Mouse (Mus musculus): ENCODE measurements around the gene Slc22a23. TPM values are rescaled to one million over a fixed set of nuclear protein-coding genes. Genes with fewer than 3 reads are reported as not detected.
A peak's percentile ranks its signal among the peaks of the same experiment; 100 is the strongest.

Gene Slc22a23
- polyA plus RNA-seq, 1 experiment from 2014 or later = 11.6 TPM

DNA sequence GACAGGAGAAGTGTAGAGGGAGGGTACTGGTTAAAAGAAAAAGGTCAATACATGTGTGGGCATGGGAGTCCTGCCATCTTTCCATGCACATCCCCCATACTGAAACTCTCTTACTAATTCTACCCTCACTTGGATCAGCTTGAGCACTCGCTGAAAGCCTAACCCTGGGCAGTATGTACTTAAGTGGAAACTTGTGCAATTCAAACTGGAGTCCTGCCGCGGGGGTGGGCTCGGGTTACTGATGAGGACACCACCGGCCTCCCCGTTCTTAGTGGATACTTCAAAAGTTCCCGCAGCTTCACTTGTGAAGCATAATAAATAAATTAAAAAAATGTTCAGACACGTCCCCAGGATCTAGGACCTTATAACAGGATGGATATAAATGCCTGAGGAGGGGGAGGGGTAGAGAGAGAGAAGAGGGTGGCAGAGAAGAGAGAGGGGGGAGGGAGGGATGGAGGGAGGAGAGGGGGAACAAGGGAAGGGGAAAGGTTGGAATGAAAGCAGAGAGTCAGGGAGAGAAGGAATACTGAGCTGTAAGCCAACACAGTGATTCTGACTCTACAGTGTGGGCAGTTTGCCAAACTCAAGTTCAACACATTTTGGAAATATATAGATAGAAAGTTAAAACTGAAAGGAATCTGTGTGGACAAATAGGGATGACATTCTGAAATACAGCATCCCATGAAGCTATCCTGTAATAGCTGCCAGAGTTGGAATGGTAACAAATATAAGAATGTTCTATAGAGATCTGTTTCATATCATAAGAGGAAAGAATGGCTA is 72.5 kb downstream of the Slc22a23 start:
- no peak overlapping the region; the same call in 1 of the 2 replicates for H3K4me2 ChIP-seq
- ATAC-seq (replicated peaks; ENCODE audit: low FRiP score) (no peak), DNase-seq (ENCODE audit: low spot score) (no peak)
- no peaks in the 10 kb centered on the region for H3K9me3 ChIP-seq (ENCODE audit: control insufficient read depth, low read length)
- 57% methylated on average over 8 of the region's 8 CpGs for WGBS
- peaks cover 46% of the 10 kb centered on the region for H3K4me1 ChIP-seq (replicated peaks; ENCODE audit: control insufficient read depth, insufficient read depth, low read length)
- peaks cover 3% of the 10 kb centered on the region for H3K36me3 ChIP-seq (ENCODE audit: control insufficient read depth, insufficient read depth, low read length)
- H3K4me3 ChIP-seq (ENCODE audit: low read depth, low read length) = no peak overlapping the region
- H3K27ac ChIP-seq (ENCODE audit: low read depth, low read length) = no peak overlapping the region
- no peak overlapping the region for H3K9ac ChIP-seq (ENCODE audit: low read depth, low read length)
- H3K27me3 ChIP-seq (replicated peaks; ENCODE audit: control insufficient read depth, insufficient read depth, low read length) = no peaks in the 10 kb centered on the region

DNA sequence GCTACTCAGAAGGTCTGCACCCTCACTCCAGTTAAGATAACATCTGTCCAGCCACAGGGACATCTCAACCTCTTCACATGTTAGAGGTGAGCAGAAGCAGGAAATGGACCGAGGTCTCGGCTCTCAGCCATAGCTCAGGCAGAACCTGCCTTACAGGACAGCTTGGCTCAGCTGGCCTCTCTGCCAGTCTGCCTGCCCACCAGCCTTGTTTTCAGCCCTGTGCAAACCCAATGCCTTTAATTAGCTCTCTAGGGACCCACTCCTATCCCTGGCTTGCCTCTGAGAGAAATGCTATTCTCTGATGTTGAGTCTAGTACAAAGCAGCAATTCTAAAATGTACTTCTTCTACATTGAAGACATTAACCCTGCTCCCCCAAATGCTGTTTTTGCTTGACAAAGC is 73.3 kb downstream of the Slc22a23 start:
- Histone ChIP-seq H3K9me3 (ENCODE audit: control insufficient read depth, low read length) (no peaks in the 10 kb centered on the region), H3K27ac (ENCODE audit: low read depth, low read length) (no peak overlapping the region), H3K4me1 (replicated peaks; ENCODE audit: control insufficient read depth, insufficient read depth, low read length) (peaks cover 52% of the 10 kb centered on the region), H3K4me2 (peak overlapping the region; percentile 48), H3K36me3 (ENCODE audit: control insufficient read depth, insufficient read depth, low read length) (peaks cover 3% of the 10 kb centered on the region), H3K27me3 (replicated peaks; ENCODE audit: control insufficient read depth, insufficient read depth, low read length) (no peaks in the 10 kb centered on the region), H3K9ac (ENCODE audit: low read depth, low read length) (no peak overlapping the region), H3K4me3 (ENCODE audit: low read depth, low read length) (no peak overlapping the region)
- no peak for DNase-seq (ENCODE audit: low spot score)
- ATAC-seq (replicated peaks; ENCODE audit: low FRiP score) = no peak
- WGBS = 67% methylated on average over 2 of the region's 2 CpGs

DNA sequence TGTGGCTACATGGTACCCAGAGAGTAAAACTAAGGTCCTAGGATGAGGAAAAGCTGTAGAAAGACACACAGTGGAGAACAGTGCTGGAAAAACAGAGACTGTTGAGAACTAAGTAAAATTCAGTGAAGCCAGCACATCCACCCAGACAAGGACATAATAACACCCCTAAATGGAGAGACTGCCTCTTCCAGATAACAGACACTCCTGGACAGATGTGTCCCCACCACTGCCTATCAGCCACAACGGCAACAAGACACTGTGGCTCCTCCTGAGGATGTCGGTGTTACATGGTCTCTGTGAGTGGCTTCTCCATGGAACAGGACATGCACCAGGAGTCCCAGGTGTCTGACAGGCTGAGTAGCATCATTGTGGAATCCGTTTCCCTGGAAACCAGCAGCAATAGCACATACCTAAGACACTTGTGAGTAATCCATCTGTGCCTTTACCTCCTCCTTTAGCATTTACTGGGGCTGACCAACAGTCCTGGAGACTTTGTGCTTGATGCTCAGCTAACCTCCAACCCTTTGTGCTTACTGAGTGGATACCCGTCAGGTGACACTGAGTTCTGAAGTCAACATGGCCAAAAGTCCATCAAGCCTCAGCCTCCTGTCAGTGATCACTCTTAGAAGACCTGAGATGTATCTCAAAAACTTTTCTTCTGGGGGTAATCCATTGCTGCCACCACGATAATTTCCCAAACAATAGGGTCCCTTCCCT is 73.9 kb downstream of the Slc22a23 start:
- Histone ChIP-seq H3K9me3 (ENCODE audit: control insufficient read depth, low read length) (no peaks in the 10 kb centered on the region), H3K36me3 (ENCODE audit: control insufficient read depth, insufficient read depth, low read length) (peaks cover 3% of the 10 kb centered on the region; the same call in 1 of the 2 replicates), H3K4me1 (replicated peaks; ENCODE audit: control insufficient read depth, insufficient read depth, low read length) (peaks cover 55% of the 10 kb centered on the region), H3K4me3 (ENCODE audit: low read depth, low read length) (no peak overlapping the region), H3K9ac (ENCODE audit: low read depth, low read length) (peak overlapping the region; percentile 13; the same call in 1 of the 2 replicates), H3K4me2 (peak overlapping the region; percentile 48), H3K27me3 (replicated peaks; ENCODE audit: control insufficient read depth, insufficient read depth, low read length) (no peaks in the 10 kb centered on the region), H3K27ac (ENCODE audit: low read depth, low read length) (peak overlapping the region; percentile 64)
- DNase-seq (ENCODE audit: low spot score) = no peak
- ATAC-seq (replicated peaks; ENCODE audit: low FRiP score) = peak; percentile 91
- 61% methylated on average over 5 of the region's 5 CpGs for WGBS

DNA sequence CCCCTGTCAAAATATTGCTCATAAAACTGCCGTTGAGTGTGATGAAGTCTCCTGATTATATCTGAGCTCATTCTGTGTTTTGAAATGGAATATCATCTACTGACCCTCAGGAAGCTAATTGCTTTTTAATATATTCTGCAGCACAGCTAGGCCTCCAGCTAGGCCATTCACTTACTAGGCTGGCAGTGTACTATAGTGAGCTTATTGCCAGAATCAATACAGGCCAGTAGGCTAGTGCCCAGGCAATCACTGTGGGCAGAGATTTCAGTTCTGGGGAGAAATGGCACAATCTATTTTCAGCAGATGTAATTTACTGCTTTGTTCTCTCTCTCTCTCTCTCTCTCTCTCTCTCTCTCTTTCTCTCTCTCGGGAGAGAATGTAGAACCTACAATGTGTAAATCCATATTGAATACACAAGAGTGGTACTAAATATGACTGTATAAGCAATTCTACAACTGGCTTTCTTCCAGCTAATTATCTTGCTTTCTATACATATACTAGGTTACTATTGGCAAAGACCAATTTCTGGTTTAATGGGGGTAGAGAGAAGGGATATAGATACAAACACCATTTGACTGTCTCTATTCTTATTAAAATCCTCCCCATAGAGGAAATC is 75.5 kb downstream of the Slc22a23 start:
- no peaks in the 10 kb centered on the region for H3K9me3 ChIP-seq (ENCODE audit: control insufficient read depth, low read length)
- peaks cover 3% of the 10 kb centered on the region; the same call in 1 of the 2 replicates for H3K36me3 ChIP-seq (ENCODE audit: control insufficient read depth, insufficient read depth, low read length)
- no peaks in the 10 kb centered on the region for H3K27me3 ChIP-seq (replicated peaks; ENCODE audit: control insufficient read depth, insufficient read depth, low read length)
- no peak overlapping the region for H3K4me2 ChIP-seq
- ATAC-seq (replicated peaks; ENCODE audit: low FRiP score) = no peak
- DNase-seq (ENCODE audit: low spot score) = no peak
- H3K27ac ChIP-seq (ENCODE audit: low read depth, low read length) = no peak overlapping the region
- no peak overlapping the region for H3K9ac ChIP-seq (ENCODE audit: low read depth, low read length)
- no peak overlapping the region for H3K4me3 ChIP-seq (ENCODE audit: low read depth, low read length)
- WGBS = 87% methylated on average over 2 of the region's 2 CpGs
- peaks cover 54% of the 10 kb centered on the region for H3K4me1 ChIP-seq (replicated peaks; ENCODE audit: control insufficient read depth, insufficient read depth, low read length)

GRCm38 (mm10) chr13:34266942-34267660 is 77.9 kb downstream of the Slc22a23 start:
- Histone ChIP-seq H3K9ac (ENCODE audit: low read depth, low read length) (no peak overlapping the region), H3K27me3 (replicated peaks; ENCODE audit: control insufficient read depth, insufficient read depth, low read length) (no peaks in the 10 kb centered on the region), H3K9me3 (ENCODE audit: control insufficient read depth, low read length) (no peaks in the 10 kb centered on the region), H3K4me2 (no peak overlapping the region), H3K4me3 (ENCODE audit: low read depth, low read length) (no peak overlapping the region), H3K36me3 (ENCODE audit: control insufficient read depth, insufficient read depth, low read length) (peaks cover 3% of the 10 kb centered on the region; the same call in 1 of the 2 replicates), H3K4me1 (replicated peaks; ENCODE audit: control insufficient read depth, insufficient read depth, low read length) (peaks cover 39% of the 10 kb centered on the region), H3K27ac (ENCODE audit: low read depth, low read length) (no peak overlapping the region)
- 81% methylated on average over 8 of the region's 8 CpGs for whole genome bisulfite sequencing
- DNase-seq (ENCODE audit: low spot score) (no peak), ATAC-seq (replicated peaks; ENCODE audit: low FRiP score) (no peak)

DNA sequence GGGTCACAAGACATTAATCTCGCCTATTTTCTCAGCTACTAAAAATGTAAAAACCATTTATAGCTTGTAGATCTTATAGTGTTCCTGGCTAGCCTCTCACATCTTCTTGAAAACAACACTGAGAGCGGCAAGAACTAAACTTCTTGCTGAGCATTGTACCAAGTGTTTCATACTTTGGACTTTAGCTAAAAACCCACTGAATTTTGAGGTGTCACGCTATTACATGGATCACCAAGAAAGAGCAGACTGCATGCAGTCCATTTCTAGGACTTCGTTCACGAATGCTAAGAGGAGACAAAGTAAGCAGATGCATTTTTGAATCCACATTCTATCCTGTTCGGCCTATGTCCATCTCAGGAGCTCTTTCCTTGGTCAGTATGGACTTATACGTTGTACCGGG is 78.9 kb downstream of the Slc22a23 start:
- H3K4me1 ChIP-seq (replicated peaks; ENCODE audit: control insufficient read depth, insufficient read depth, low read length) = peaks cover 30% of the 10 kb centered on the region
- H3K36me3 ChIP-seq (ENCODE audit: control insufficient read depth, insufficient read depth, low read length) = peaks cover 3% of the 10 kb centered on the region; the same call in 1 of the 2 replicates
- H3K27ac ChIP-seq (ENCODE audit: low read depth, low read length) = no peak overlapping the region
- 93% methylated on average over 8 of the region's 8 CpGs for WGBS
- DNase-seq (ENCODE audit: low spot score) = no peak
- ATAC-seq (replicated peaks; ENCODE audit: low FRiP score) = no peak
- H3K9me3 ChIP-seq (ENCODE audit: control insufficient read depth, low read length) = no peaks in the 10 kb centered on the region
- no peak overlapping the region for H3K4me2 ChIP-seq
- no peaks in the 10 kb centered on the region for H3K27me3 ChIP-seq (replicated peaks; ENCODE audit: control insufficient read depth, insufficient read depth, low read length)
- H3K4me3 ChIP-seq (ENCODE audit: low read depth, low read length) = no peak overlapping the region
- no peak overlapping the region for H3K9ac ChIP-seq (ENCODE audit: low read depth, low read length)

DNA sequence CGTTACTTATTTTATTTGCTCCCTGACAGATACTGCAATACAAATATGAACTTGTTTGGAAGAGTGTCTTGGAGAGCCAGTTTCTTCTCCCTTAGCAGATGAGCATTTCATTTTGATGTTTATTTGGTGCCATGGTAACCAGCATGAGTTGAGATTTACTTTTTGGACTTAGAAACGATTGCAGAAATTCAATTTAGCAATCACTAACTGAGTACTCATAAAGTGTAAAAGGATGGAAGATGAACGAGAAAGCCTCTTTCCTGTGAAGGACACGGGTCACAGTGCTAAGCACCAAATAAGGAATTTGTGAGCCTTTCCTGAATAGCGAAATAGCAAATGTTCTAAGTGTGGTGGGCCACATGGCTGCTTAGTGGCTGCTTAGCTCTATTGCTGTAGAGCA is 79.4 kb downstream of the Slc22a23 start:
- DNase-seq (ENCODE audit: low spot score) = no peak
- peaks cover 26% of the 10 kb centered on the region for H3K4me1 ChIP-seq (replicated peaks; ENCODE audit: control insufficient read depth, insufficient read depth, low read length)
- H3K9ac ChIP-seq (ENCODE audit: low read depth, low read length) = no peak overlapping the region
- H3K36me3 ChIP-seq (ENCODE audit: control insufficient read depth, insufficient read depth, low read length) = peaks cover 3% of the 10 kb centered on the region; the same call in 1 of the 2 replicates
- H3K4me3 ChIP-seq (ENCODE audit: low read depth, low read length) = no peak overlapping the region
- H3K4me2 ChIP-seq = no peak overlapping the region
- no peak for ATAC-seq (replicated peaks; ENCODE audit: low FRiP score)
- no peaks in the 10 kb centered on the region for H3K27me3 ChIP-seq (replicated peaks; ENCODE audit: control insufficient read depth, insufficient read depth, low read length)
- WGBS = 80% methylated on average over 5 of the region's 5 CpGs
- H3K9me3 ChIP-seq (ENCODE audit: control insufficient read depth, low read length) = no peaks in the 10 kb centered on the region
- H3K27ac ChIP-seq (ENCODE audit: low read depth, low read length) = no peak overlapping the region

DNA sequence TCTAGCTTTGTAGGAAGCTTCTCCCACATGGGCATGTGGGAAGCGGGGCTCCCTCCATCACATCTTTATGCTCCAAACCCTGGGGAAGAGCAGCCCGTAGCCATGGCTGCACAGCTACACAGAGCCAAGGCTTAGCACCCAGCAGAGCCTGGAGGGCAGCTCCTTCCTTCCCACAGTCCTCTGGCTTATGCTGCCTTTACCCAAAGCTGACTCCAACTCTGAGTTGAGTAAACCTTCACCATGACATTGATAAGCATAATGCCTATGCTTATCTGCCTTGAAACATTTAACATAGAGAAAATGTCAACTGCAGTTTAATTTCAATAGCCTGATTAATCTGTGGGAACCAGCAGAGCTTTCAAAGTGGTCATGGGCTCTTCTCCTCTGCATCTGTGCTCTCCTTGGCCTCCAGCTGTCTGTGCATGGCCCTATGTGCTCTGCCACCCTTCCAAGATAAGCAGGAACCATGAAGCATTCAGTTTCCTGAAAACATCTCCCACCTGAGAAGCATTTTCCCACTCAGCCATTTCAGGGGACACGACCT is 79.9 kb downstream of the Slc22a23 start:
- Histone ChIP-seq H3K4me1 (replicated peaks; ENCODE audit: control insufficient read depth, insufficient read depth, low read length) (peaks cover 26% of the 10 kb centered on the region), H3K36me3 (ENCODE audit: control insufficient read depth, insufficient read depth, low read length) (peaks cover 3% of the 10 kb centered on the region; the same call in 1 of the 2 replicates), H3K27ac (ENCODE audit: low read depth, low read length) (no peak overlapping the region), H3K9me3 (ENCODE audit: control insufficient read depth, low read length) (no peaks in the 10 kb centered on the region), H3K4me2 (no peak overlapping the region), H3K9ac (ENCODE audit: low read depth, low read length) (no peak overlapping the region), H3K4me3 (ENCODE audit: low read depth, low read length) (no peak overlapping the region), H3K27me3 (replicated peaks; ENCODE audit: control insufficient read depth, insufficient read depth, low read length) (no peaks in the 10 kb centered on the region)
- WGBS = 83% methylated on average over 3 of the region's 3 CpGs
- peak; percentile 82 for ATAC-seq (replicated peaks; ENCODE audit: low FRiP score)
- DNase-seq (ENCODE audit: low spot score) = no peak
